Mouse (Mus musculus) gastrocnemius, postnatal 25 days (tissue): ENCODE data around the gene Ntn5. TPM values are rescaled to one million over a fixed set of nuclear protein-coding genes. Genes with fewer than 3 reads are reported as not detected.

Experiments
- DNase-seq: peaks from one replicate; pipeline ENCODE4 v3.0.0; 2022
- total RNA-seq, 2 experiments: library from RNA; stranded (reverse); gene quantifications; 1 replicate in 1 of 2; 2 replicates in 1 of 2; pipeline ENCODE4 v1.2.3; 2021

Gene Ntn5
- total RNA-seq, 2 experiments from 2014 or later: 0.38 to 0.75 TPM

DNA sequence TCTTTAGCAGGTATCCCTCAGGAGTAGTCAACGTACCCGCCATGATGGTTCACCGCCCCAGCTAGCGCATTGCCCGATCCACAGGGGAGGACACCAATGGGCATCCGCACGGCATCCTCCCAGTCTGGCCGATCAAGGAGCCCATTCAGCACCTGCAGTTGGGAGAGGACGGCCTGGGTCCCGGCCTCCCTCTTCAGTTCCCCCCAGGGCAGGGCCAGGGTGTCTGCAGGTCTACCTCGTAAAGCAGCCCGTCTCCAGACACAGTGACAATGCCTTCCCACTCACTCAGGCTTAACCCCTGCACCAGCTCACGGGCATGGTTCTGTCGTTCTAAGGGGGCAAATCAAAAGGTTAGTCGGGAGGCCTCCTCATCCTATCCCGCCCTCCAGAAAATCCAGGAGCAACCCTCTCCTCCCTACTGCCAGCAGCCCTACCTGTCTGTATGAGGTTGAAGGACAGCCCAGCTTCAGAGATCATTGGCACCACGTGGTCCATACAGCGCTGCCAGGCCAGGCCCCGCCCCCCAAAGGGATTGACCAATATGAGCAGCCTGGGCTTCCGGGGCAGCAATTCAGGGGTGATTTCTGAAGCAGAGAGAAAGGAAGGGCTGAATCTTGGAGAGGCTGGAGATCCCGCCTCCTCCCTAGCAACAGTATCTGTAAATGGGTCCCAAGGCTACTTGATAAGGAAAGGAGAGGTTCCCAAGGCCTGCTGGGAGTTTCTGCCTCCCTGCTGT, 28.4 kb downstream of the Ntn5 start:
- peak; percentile 68 for DNase-seq

DNA sequence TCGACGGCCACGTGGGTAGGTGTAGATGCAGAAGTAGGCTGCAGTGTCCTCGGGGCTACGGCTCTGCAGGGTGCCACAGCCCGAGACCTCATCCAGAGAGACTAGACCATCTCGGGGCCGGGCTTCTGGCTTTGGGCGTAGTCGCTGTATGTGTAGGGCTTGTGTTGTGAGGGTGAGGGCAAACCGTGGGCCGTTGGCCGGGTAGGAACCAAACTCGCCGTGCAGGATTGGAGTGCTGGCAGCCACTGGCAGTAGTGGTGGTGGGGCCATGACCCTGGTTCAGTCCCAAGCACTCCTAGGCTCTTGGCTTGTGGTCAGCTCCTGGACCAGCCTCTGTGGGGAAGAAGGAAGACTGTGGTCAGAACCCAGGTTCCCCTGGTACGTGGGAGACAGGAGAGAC, 29.6 kb downstream of the Ntn5 start:
- no peak for DNase-seq

DNA sequence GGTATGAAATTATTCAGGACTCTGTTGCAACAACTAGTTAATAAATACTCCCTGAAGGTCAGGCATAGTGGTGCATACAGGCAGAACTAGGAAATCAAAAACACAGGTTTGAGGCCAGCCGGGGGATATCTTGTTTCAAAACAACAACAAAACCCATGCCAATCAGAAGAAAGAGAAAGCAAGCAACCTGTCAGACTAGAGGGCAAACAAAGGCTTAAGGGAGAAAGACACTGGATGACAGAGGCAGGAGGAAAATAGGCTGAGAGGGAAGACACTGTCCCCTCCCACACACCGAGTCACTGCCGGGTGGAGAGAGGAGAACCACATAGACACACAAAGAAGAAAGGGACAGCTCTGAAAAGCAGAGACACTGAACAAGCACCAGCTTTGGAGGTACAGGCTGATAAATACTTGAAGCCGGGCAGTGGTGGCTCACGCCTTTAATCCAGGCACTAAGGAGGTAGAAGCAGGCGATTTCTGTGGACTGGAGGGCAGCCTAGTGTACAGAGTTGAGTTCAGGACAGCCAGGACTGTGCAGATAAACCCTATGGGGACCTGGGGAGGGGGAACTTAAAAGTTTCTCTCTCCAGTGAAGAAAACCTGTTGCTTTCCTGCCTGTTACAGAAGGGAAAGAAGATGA, 30.2 kb downstream of the Ntn5 start:
- DNase-seq: no peak

DNA sequence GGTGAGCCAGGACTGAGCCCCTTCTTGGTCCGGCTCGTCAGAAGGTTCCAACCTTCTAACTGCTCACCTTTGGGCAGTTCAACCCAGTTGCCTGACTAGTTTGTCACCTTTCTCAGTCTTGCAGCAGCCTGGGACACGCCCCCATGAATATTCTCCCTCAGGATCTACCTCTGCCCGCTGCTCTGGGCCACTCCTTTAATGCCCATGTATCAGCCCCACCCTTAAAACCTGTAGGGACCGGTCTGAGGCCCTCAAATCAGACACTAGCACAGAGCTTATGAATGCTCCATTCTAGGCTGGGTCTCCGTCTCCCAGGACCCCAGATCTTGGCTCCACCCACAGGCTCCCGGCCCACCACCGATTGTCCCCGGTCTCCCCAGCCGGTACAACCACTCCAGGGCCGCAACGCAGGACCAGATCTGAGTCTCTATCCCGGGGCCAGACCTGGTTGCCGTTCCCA, 30.8 kb downstream of the Ntn5 start:
- no peak for DNase-seq

DNA sequence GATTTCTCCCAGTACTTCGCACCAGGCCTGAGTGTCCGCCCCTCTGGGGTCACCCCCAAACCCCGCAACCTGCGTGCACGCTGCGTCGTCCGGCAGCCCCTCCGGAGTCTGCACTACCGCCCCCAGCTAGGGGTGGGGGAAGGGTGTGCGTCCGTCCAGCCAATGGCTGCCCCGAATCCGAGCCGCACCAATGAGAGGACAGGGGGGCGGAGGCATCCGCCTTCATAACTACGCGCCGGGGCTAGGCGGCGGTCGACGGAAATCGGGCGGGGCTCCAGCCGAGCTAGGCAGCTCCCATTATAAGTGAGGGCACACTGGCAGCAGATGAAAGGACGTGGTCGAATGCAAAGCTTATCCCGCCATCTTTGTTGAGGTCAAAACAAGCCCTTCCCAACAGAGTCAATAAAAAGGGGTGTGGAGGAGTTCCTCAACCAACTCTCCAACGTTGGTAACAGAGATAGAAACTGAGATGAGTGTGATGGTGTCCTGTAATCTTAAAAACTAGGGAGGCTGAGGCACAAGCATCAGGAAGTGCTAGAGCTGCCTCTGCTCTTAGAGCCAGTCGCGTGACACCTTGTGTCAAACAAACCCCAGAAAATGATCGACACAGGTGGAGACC, 31.4 kb downstream of the Ntn5 start, which contains the start of gene Rpl18:
TSS of gene Rpl18 (plus strand) at position 368 of the 619 bp plus-strand sequence.
- DNase-seq: peak; percentile 98

DNA sequence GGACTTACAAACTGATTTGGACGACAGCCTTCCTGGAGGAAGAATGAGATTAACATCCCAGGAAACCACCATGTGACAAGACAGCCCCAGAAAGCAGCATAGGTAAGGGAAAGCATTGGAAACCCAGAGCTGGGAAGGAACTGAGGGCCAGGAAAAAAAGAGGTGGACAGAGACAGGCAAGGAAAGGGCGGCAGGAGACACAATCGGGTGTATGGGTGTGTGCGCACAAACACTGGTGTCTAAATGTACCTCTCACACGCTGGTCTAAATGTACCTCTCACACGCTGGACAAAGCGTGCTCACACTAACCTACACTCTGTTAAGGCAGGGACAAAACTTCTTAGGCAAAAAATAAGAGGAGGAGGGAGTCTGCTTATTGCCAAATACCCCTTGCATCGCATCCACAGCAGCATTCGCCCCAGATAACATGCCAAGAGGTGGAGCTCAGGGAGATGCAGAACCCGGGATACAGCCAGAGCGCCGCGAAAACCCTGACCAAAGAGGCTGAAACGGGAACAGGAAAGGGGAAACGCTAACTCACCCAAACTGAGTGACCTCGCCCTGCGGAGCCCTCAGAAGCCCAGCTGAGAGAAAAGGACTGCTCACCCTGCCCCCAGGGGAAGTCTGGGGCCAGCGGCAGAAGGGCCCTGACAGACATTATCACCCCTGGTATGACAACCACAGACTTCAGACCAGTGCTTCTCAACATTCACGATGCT, 32.1 kb downstream of the Ntn5 start:
- DNase-seq: no peak

DNA sequence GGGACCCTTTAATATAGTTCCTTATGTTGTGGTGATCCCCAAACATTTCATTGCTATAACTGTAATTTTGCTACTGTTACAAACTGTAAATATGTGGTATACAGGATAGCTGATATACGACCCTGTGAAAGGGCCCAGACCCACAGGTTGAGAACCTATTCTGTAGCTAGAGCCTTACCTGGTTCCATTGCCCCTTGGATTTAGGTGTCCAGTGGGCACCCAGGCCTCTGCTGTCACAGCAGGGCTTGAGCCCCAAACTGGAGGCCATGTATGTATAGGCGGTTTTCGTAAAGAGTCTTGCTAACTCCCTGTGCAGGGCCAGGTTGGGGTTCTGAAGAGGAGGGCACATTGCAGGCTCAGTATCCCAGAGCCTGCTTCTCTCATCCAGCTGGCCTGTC, 32.6 kb downstream of the Ntn5 start:
- no peak for DNase-seq

DNA sequence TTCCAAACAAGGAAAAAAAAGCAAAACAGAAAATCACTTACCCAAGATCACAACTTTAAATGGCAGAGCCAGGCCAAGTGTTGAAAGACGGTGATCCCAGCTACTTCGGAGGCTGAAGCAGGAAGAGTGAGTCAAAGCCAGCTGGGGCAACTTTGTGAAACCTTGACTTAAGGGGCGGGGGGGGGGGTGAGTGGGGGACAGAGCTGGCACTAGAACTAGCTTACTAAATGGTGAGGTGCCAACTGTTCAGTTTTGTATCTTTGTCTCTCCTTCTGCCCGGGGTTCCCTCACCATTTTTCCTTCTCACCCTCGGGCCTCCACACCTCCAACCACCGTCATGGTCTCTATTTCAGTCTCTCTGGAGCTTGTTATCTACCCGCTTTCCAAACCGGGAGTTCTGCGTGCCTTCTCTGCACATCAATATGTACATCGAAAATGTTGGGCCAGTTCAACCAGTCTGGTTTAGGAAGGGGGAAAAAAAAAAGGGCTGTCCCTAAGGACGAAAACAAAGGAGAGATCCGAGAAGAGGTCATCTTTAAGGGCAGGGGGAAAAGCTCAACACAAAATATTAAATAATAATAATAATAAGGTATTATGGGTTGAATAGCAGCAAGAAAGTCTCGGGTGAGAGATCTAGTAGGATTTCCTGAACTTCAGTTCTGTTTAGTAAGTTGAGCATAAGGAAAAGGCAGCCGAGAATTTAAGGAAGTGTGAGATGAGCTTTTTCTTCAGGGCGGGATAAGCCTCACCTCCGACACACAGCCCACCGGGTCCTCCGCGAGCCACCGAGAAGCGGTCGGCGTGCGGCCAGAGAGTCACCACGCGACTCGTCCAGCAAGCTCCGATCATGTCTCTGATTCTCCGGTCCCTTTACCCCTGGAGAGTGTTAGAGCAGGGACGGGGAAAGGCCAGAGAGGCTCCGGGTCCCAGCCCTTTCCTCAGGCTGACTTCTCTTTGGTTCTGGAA, 33.4 kb downstream of the Ntn5 start:
- no peak for DNase-seq

DNA sequence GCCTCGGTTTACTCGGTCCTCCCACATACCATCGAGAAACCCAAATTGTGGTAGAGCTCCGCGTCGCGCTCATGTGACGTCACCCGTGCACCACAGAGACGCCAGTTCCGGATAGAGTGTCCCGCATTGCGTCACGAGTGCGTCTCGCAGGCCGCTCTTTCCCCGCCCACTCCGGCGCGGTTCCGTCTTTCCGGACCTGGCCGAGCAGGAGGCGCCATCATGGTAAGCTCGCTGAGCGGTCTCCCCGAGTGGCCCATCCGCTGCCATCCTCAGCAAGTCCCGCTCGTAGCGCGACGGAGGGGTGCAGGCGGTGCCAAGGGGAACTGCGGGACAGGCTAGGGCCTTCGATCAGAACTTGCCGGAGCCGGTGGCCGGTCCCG, 34.1 kb downstream of the Ntn5 start, which contains the start of gene Sphk2:
TSS of gene Sphk2 (minus strand) at position 85 of the 380 bp plus-strand sequence.
- DNase-seq: peak; percentile 97

DNA sequence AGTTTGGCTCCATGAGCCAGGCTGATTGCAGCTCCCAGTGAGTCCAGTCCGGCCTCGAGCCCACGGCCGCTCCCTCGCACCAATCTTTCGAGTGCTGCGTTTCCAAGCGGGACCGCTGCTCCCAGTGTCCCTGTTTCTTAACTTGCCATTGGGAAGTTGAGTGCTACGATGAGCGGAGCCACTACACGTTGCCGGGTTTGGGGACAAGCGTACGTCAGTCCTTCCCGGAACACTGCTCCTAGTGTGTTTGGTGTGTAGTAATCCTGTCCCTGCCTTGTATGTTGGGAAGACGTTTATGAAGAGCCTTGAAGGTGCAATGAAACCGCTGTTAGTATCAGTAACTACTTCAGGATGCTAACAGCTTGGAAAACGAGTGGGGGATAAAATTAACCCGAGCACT, 34.5 kb downstream of the Ntn5 start:
- DNase-seq: no peak

DNA sequence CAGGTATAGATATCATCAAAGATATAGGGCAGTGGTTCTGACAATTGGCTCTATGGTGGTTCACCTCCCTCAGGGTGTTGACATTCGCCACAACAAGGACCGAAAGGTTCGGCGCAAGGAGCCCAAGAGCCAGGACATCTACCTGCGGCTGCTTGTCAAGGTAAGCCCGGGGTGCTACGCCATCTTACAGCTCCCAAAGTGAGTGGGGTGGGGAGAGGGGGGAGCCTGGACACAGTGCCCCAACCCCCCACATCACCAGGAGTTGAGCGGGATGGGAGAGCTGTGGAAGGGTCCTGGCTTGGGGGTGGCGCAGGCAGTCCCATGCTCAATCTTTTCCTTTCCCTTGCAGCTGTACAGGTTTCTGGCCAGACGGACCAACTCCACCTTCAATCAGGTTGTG, 35.4 kb downstream of the Ntn5 start:
- no peak for DNase-seq

DNA sequence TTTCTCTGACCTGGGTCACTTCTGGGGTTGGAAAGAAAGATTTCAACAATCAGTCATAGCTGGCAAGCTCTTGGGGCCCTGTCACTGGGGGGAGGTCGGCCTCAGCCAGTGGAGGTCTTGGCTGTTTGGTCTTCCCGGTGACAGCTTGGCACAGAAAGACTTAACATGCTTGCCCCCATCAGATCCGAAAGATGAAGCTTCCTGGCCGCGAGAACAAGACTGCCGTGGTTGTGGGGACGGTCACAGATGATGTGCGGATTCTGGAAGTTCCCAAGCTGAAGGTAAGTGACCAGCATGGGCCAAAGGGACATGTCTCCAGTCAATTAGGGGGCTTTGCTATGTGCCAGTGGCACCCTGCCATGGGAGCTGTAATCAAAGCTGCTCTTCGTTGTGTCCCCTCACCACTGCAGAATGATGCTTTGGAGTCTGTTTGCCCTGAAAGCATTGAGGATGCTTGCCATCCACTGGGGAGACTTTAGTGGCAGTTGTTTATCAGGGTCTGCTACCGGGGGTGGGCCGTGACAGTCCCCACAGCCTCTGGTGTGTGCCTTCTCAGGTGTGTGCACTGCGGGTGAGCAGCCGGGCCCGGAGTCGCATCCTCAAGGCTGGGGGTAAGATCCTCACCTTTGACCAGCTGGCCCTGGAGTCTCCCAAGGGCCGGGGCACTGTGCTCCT, 36.1 kb downstream of the Ntn5 start:
- DNase-seq: no peak

DNA sequence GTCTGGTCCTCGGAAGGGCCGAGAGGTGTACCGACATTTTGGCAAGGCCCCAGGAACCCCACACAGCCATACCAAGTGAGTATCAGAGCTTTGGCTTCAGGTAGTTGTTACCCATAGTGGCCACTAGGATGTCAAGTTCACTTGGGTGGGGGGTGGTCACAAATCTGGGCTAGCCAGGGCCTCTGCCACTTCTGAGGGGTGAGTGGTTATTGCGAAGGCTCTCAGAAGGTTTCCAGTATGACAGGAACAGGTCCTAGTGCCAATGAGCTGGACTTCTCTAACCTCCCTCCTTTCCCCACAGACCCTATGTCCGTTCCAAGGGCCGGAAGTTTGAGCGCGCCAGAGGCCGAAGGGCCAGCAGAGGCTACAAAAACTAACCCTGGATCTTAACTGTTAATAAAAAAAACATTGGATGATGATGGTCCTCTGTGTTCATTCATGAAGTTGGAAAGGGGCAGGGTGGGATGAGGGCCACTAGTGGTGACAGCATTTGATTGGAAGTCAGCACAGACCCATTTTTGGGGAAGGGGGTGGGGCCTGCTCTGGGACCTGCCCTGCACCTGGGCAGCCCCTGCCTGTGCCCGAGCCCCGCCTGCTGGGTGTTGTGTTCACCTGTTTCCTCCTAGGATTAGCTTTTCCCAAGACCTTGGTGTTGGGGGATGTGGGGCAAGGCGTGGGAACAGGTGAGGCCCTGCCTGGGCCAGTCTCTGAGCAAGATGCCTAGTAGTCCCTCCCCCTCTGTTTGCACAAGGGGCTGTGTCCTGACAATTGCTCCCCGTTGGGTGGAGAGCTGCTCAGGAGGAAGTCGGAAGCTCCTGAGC, 36.8 kb downstream of the Ntn5 start, which contains the start of gene Fam83e:
TSS of gene Fam83e (plus strand) at position 800 of the 821 bp plus-strand sequence.
- DNase-seq: no peak

DNA sequence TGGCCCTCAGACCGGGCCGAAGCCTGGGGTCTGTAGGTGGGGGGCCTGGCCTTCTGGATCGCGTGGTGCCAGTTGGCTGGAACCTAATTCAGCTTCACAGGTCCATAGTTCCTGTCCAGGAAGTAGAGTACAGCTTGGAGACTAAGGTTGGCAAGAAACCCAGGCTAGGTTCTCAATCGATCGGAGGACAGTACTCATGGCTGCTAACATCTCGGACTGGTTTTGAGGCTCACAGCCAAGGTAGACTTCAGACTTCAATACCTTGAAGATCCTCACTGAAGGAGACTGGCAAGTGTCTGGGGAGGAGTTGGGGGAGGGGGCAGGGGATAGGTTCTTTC, 37.4 kb downstream of the Ntn5 start:
- DNase-seq: no peak

DNA sequence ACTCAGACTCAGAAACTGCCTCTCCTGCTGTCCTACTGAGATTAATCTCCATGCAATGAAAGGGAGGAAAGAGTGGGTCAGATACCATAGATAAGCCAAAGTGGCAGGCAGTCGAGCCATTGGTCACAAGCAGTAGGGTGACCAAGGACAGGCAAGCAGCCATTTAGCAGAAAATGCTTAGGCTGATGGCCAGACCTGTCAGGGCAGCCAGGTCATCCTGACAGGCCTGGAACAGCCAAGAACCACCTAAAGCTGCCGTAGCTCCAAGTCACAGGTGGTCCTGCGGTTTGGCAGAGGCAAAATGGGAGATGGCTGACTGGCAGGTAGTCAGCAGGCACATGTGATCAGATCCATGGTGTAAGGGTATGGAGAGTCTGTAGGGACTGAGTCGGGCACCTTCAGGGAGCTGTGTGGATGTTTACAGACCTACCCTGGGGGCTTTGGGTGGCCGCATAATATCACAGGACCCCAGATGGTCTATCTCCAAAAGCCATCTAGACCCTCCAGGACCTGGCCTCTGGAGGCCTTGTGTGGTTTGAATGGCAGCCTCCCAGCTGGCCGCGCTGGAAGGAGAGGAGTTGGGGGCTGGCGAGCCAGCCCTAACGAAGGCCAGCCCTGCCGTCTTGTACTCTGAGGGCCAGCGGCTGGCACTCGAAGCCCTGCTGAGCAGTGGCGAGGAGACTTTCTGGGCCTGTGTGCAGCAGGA, 38.0 kb downstream of the Ntn5 start:
- no peak for DNase-seq

DNA sequence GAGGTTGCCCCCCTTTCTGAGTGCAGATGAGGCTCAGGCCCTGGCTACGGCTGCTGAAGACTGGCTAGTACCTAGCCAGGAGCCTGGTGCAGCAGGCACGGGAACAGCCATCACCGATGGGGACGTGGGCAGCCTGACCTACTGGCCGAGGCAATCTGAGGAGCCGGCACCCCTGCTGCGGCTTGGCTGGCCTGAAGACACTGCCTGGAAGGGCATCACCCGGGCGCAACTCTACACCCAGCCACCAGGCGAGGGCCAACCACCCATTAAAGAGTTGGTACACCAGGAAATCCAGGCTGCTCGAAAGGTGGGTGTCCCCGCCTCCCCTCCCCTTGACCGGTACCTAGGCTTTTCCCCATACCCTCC, 38.5 kb downstream of the Ntn5 start:
- DNase-seq: no peak

DNA sequence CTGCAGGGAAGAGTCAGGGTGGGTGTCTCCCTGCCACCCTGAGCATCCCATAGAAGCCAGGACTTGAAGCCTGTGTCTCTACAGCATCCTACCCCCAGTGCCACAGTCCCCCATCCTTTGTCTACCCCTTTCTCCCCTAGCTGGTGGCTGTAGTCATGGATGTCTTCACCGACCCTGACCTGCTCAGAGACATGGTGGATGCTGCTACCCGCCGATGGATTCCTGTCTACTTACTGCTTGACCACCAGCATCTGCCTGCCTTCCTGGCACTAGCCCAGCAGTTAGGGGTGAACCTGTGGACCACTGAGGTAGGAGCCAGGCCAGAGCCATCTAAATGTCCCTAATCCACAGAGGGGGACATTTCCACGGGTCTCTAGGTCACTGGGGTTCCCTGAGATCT, 39.5 kb downstream of the Ntn5 start:
- no peak for DNase-seq

DNA sequence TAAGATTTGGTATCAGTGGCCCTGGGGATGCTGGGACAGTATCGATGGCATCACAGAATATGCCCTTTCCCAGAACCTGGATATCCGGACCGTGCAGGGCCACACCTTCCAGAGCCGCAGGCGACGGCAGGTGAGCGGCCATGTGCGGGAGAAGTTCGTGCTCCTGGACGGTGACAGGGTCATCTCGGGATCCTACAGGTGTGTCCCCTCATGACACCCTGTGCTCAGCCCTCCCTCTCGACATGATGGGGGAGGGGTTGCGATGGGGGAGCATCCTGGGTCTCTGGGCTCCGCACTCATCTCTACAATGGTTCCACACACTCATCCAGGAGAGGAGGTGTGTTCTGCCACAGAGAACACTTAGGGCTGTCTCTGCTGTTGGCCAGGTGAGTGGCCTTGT, 40.0 kb downstream of the Ntn5 start:
- DNase-seq: no peak

DNA sequence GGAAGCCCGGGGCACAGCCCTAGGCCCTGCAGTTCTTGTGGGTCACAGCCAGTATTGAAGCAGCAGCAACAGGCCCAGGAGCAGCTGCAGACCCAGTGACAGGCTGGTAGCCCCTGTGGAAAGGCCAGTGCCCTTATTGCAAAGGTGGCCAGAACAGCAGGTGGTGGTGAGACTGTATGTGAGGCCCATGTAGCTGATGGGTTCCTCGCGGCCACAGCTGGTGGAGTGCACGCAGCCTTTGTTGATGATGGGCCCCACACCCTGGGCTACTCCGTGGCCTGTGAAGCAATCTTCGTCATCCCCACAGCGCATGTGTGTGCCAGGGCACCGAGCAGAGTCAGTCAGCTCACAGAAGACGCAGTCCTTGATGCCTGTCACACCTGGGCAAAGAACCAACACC, 41.3 kb downstream of the Ntn5 start:
- DNase-seq: no peak
